Mouse (Mus musculus): Measurements from ENCODE around the gene Pex5l. TPM values are rescaled to one million over a fixed set of nuclear protein-coding genes. Genes with fewer than 3 reads are reported as not detected.

Gene Pex5l
- total and polyA plus RNA-seq, 3 experiments = 0.08 to 0.44 (median 0.44) TPM

- Histone ChIP-seq H3K4me2 (ENCODE audit: insufficient read depth, low read depth, poor library complexity, severe bottlenecking) (no peak overlapping the region), H3K27ac (ENCODE audit: insufficient read depth, low read depth) (no peak overlapping the region), H3K79me2 (replicated peaks; ENCODE audit: control insufficient read depth, extremely low read depth, insufficient read depth, poor library complexity, severe bottlenecking) (no peaks in the 10 kb centered on the region), H3K4me3 (replicated peaks in 1 of 3; ENCODE audit: low read depth in 2 of 3, low read length in 2 of 3, poor library complexity in 1 of 3) (no peak overlapping the region), H3K9ac (ENCODE audit: insufficient read depth, low read depth) (no peak overlapping the region), H3K4me1 (ENCODE audit: control insufficient read depth in 1 of 2, insufficient read depth in 2 of 2) (peaks cover 0 to 8% of the 10 kb centered on the region in 2 experiments; a peak in 3 of 4 replicates), H3K9me3 (replicated peaks; ENCODE audit: low read length) (no peaks in the 10 kb centered on the region), H3K36me3 (replicated peaks in 1 of 2; ENCODE audit: control insufficient read depth in 1 of 2, insufficient read depth in 1 of 2, low read length in 1 of 2) (no peaks in the 10 kb centered on the region), H3K27me3 (replicated peaks) (no peaks in the 10 kb centered on the region)
- in situ Hi-C loops (cut with MboI; ENCODE audit: low pct_ligation_motif_present, low pct_unique_long_range_greater_than_20kb, low sequenced_read_pairs) = no loop called here
- DNase-seq (ENCODE audit: extremely low read depth) = no peak
- dilution Hi-C loops (cut with MboI; ENCODE audit: extremely low pct_ligation_motif_present, extremely low pct_unique_long_range_greater_than_20kb, low sequenced_read_pairs) = no loop called here
- TF ChIP-seq MAX (IDR thresholded peaks at IDR 0.05; ENCODE audit: low read length) (no peak), MYC (IDR thresholded peaks at IDR 0.05; ENCODE audit: low read depth, low read length) (no peak), JUN (IDR thresholded peaks at IDR 0.05; ENCODE audit: insufficient read depth, low read depth, low read length) (no peak)
These were observed 155.2 kb downstream of the Pex5l start for GRCm38 (mm10) chr3:32987806-32988205.

GRCm38 (mm10) chr3:32985141-32985540, 157.9 kb downstream of the Pex5l start:
- Histone ChIP-seq H3K4me3 (replicated peaks in 1 of 3; ENCODE audit: low read depth in 2 of 3, low read length in 2 of 3, poor library complexity in 1 of 3) (no peak overlapping the region), H3K36me3 (replicated peaks in 1 of 2; ENCODE audit: control insufficient read depth in 1 of 2, insufficient read depth in 1 of 2, low read length in 1 of 2) (no peaks in the 10 kb centered on the region), H3K4me1 (ENCODE audit: control insufficient read depth in 1 of 2, insufficient read depth in 2 of 2) (peaks cover 0 to 8% of the 10 kb centered on the region in 2 experiments; a peak in 3 of 4 replicates), H3K27me3 (replicated peaks) (no peaks in the 10 kb centered on the region), H3K27ac (ENCODE audit: insufficient read depth, low read depth) (no peak overlapping the region), H3K79me2 (replicated peaks; ENCODE audit: control insufficient read depth, extremely low read depth, insufficient read depth, poor library complexity, severe bottlenecking) (no peaks in the 10 kb centered on the region), H3K9ac (ENCODE audit: insufficient read depth, low read depth) (no peak overlapping the region), H3K4me2 (ENCODE audit: insufficient read depth, low read depth, poor library complexity, severe bottlenecking) (no peak overlapping the region), H3K9me3 (replicated peaks; ENCODE audit: low read length) (no peaks in the 10 kb centered on the region)
- no peak for DNase-seq (ENCODE audit: extremely low read depth)
- dilution Hi-C loops (cut with MboI; ENCODE audit: extremely low pct_ligation_motif_present, extremely low pct_unique_long_range_greater_than_20kb, low sequenced_read_pairs) (no loop called here), in situ Hi-C loops (cut with MboI; ENCODE audit: low pct_ligation_motif_present, low pct_unique_long_range_greater_than_20kb, low sequenced_read_pairs) (no loop called here)
- TF ChIP-seq ZC3H11A (IDR thresholded peaks at IDR 0.05; ENCODE audit: low read depth, low read length) = no peak

GRCm38 (mm10) chr3:32979981-32980380, 163.1 kb downstream of the Pex5l start:
- H3K36me3 ChIP-seq (replicated peaks in 1 of 2; ENCODE audit: control insufficient read depth in 1 of 2, insufficient read depth in 1 of 2, low read length in 1 of 2) = no peaks in the 10 kb centered on the region
- H3K27me3 ChIP-seq (replicated peaks) = no peaks in the 10 kb centered on the region
- no peaks in the 10 kb centered on the region for H3K4me1 ChIP-seq (ENCODE audit: control insufficient read depth in 1 of 2, insufficient read depth in 2 of 2)
- H3K9me3 ChIP-seq (replicated peaks; ENCODE audit: low read length) = no peaks in the 10 kb centered on the region
- H3K9ac ChIP-seq (ENCODE audit: insufficient read depth, low read depth) = no peak overlapping the region
- no peak overlapping the region for H3K4me3 ChIP-seq (replicated peaks in 1 of 3; ENCODE audit: low read depth in 2 of 3, low read length in 2 of 3, poor library complexity in 1 of 3)
- H3K79me2 ChIP-seq (replicated peaks; ENCODE audit: control insufficient read depth, extremely low read depth, insufficient read depth, poor library complexity, severe bottlenecking) = no peaks in the 10 kb centered on the region
- dilution Hi-C loops (cut with MboI; ENCODE audit: extremely low pct_ligation_motif_present, extremely low pct_unique_long_range_greater_than_20kb, low sequenced_read_pairs) (no loop called here), in situ Hi-C loops (cut with MboI; ENCODE audit: low pct_ligation_motif_present, low pct_unique_long_range_greater_than_20kb, low sequenced_read_pairs) (no loop called here)
- TF ChIP-seq ELF1 (IDR thresholded peaks at IDR 0.05; ENCODE audit: low read depth, low read length) (no peak), ZKSCAN1 (IDR thresholded peaks at IDR 0.05; ENCODE audit: borderline replicate concordance, low read depth, low read length) (no peak), GABPA (IDR thresholded peaks at IDR 0.05; ENCODE audit: insufficient replicate concordance, low read depth, low read length) (no peak), ZMIZ1 (IDR thresholded peaks at IDR 0.05; ENCODE audit: low read depth, low read length) (no peak)
- H3K4me2 ChIP-seq (ENCODE audit: insufficient read depth, low read depth, poor library complexity, severe bottlenecking) = no peak overlapping the region
- H3K27ac ChIP-seq (ENCODE audit: insufficient read depth, low read depth) = no peak overlapping the region
- no peak for DNase-seq (ENCODE audit: extremely low read depth)

Data from CH12.LX (cell line).